Mouse (Mus musculus) gonadal fat pad, adult 2 months (tissue): ENCODE measurements around the gene Ugt2b5. TPM values are rescaled to one million over a fixed set of nuclear protein-coding genes. Genes with fewer than 3 reads are reported as not detected.
"Not testable (repeated sequence)": the region's sequence is repeated elsewhere in the genome, so short reads cannot be mapped to it uniquely, and the experiment has no call there.

Experiments used
- DNase-seq: peaks from one replicate; pipeline ENCODE4 v3.0.0-alpha.2; 2012; ENCODE audit warnings: low read depth
- polyA plus RNA-seq: library from polyadenylated mRNA; depleted of rRNA; stranded (reverse); fragments of >200 nt; gene quantifications from 2 replicates; pipeline ENCODE4 v1.2.3, GENCODE M21; 2012; rRNA removed

The Ugt2b5 gene
- polyA plus RNA-seq: 0.14 TPM in 1 of 2 replicates, not detected in the other

- DNase-seq: not testable (repeated sequence)
These were observed at the start of gene Ugt2b5 for GRCm38 (mm10) chr5:87140196-87140595. Gene Ugt2b5 (minus strand): TSS chr5:87140318.

- DNase-seq: not testable (repeated sequence)
These were observed 35.7 kb upstream of the Ugt2b5 start for GRCm38 (mm10) chr5:87175780-87176179.

GRCm38 (mm10) chr5:87174671-87175070 lies 34.6 kb upstream of the Ugt2b5 start:
- DNase-seq: no peak

GRCm38 (mm10) chr5:87147741-87148454 lies 7.8 kb upstream of the Ugt2b5 start:
- DNase-seq: peak; percentile 64

GRCm38 (mm10) chr5:87142865-87143456 lies 2.8 kb upstream of the Ugt2b5 start:
- DNase-seq: peak; percentile 5

- DNase-seq: not testable (repeated sequence)
These were observed 36.4 kb downstream of the Ugt2b5 start for GRCm38 (mm10) chr5:87103697-87104096.

- DNase-seq: no peak
These were observed 47.6 kb downstream of the Ugt2b5 start, which contains the start of gene Ugt2b36 for GRCm38 (mm10) chr5:87092346-87093027. Gene Ugt2b36 (minus strand): TSS chr5:87092555.

- no peak for DNase-seq
These were observed 49.0 kb downstream of the Ugt2b5 start for GRCm38 (mm10) chr5:87091111-87091510.

GRCm38 (mm10) chr5:87089264-87089663 lies 50.9 kb downstream of the Ugt2b5 start:
- DNase-seq: no peak

- DNase-seq: no peak
These were observed 53.8 kb downstream of the Ugt2b5 start for GRCm38 (mm10) chr5:87086269-87086668.

Other genes with a start within 250 kb of the Ugt2b5 start
- 0.06 TPM in 1 of 2 replicates, not detected in the other for gene Ugt2b34, start 233.4 kb downstream of the Ugt2b5 start, polyA plus RNA-seq
- gene Ugt2b1, start 213.8 kb downstream of the Ugt2b5 start, polyA plus RNA-seq: 0.05 and 0.11 TPM in 2 replicates
- gene Ugt2b35, start 139.5 kb downstream of the Ugt2b5 start, polyA plus RNA-seq: not detected in 2 replicates
- 0.08 TPM in 1 of 2 replicates, not detected in the other for gene Ugt2b36, start 47.8 kb downstream of the Ugt2b5 start, polyA plus RNA-seq
- not detected in 2 replicates for gene Ugt2b37, start 114.5 kb upstream of the Ugt2b5 start, polyA plus RNA-seq
- gene Ugt2a3, start 196.9 kb upstream of the Ugt2b5 start, polyA plus RNA-seq: 0.06 TPM in 1 of 2 replicates, not detected in the other